Mouse (Mus musculus): ENCODE measurements around the gene Clic6.
"Not testable (repeated sequence)": the region's sequence is repeated elsewhere in the genome, so short reads cannot be mapped to it uniquely, and the experiment has no call there.

The Clic6 gene

DNA sequence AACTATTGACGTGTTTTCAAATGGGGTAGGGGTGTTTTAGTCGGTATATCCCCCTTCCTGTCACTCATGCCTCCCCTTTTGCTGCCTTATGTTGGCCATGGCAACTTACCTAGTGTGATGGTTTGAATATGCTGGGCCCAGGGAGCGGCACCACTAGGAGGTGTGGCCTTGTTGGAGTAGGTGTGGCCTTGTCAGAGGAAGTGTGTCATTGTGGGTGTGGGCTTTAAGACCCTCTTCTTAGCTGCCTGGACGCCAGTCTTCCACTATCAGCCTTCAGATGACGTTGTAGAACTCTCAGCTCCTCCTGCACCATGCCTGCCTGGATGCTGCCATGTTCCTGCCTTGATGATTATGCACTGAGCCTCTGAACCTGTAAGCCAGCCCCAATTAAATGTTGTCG, 14.8 kb upstream of the Clic6 start, which contains the start of gene Rcan1:
Gene Rcan1, minus strand, starts transcription at position 162 of the 400 bp plus-strand sequence.
- DNase-seq (ENCODE audit: low spot score in 2 of 2), result no peak

DNA sequence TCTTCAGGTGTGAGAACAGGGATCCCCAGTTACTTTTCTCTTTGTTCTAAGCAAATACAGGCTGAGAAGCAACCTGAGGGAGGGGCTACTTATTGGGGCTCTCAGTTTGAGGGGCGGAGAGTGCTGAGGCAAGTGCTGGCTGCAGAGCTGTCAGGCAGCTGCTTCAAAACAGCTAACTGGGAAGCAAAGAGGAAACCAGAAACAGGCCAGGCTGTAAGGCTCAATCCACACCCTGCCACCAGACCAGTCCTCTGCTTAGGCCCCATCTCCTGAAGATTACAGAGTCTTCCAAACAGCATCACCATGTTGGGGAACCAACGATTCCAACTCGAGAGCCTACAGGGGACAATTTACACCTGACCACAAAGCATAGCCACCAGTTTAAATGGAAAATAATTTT, 12.6 kb upstream of the Clic6 start:
- no peak for DNase-seq (ENCODE audit: low spot score in 2 of 2)

DNA sequence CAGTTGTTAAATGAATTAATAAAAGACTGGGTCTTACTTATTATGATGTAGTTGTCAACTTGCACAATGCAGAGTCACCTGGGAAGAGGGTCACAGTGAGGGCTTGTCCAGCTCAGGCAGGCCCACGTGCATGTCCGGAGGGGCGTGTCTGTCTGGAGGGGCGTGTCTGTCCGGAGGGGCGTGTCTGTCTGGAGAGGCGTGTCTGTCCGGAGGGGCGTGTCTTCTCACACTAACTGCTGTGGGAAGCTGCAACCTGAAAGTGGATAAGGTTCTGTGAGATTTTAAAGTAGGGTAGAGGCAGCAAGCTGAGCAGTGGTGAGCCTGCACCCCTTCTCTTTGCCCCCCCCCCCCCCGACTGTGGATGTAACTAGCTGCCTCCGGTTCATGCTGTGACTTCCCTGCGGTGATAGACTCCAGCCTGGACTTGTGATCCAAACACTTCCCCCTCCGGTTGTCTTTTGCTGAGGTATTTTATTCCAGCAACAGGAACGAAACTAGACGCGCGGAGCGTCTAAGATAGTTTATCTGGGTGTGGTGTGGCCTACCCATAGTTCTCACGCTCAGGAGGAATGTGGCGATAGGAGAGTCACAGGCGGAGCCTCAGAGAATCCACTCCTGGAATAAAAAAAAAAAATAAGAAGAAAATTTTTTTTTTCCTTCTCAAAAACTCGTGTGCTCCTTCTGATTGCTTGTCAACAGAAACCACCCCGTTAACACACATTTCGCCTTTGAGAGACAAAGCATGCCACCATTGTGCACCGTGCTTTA, 10.3 kb upstream of the Clic6 start:
- no peak for DNase-seq (ENCODE audit: low spot score in 2 of 2)

DNA sequence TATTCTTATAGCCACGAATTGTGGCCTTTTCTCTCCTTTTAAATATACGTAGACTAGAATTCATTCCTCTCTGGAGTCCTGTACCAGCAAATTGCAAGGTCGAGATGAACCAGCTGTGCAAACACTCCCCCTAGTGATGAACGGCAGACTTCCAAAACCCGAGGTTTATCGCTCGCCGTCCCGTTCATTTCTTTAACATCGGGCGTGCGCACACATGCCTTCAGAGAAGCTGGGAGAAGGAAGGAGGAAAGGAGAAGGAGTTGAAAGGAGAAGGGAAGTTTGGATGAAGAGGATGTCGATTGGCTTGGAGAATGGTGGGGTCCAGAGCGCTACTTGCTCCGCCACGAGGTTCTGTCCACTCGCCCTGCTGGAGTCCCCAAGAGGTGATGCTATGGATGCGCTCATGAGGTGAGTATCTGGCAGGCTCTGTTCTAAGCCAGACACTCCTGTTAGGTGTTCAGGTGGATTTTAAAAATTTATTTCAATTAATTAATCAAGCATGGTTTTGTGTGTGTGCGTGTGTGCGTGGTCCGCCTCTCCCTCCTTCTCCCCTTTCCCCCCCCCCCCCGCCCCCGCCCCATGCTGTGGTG, 6.9 kb upstream of the Clic6 start:
- peak in 1 of 2 experiments; percentile 22 for DNase-seq (ENCODE audit: low spot score in 2 of 2)

DNA sequence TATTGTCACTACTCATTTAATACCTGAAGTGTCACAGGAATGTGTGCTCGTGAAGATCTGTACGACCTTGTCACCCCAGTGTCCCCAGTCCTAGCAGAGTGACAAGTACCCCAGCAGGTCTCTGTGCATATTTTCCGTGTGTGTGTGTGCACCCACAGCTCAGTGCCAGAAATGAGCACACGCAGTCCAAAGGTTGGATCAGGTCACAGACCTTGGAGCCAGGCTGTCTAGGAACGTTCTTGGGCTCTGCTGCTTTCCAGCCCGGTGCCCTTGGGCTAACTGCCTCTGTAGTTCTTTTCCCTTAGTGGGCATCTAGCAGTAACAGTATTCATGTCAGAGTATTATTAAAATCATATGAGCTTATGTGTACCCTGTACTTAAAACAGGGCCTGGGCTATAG, 1.6 kb downstream of the Clic6 start:
- DNase-seq (ENCODE audit: low spot score in 2 of 2), result no peak

DNA sequence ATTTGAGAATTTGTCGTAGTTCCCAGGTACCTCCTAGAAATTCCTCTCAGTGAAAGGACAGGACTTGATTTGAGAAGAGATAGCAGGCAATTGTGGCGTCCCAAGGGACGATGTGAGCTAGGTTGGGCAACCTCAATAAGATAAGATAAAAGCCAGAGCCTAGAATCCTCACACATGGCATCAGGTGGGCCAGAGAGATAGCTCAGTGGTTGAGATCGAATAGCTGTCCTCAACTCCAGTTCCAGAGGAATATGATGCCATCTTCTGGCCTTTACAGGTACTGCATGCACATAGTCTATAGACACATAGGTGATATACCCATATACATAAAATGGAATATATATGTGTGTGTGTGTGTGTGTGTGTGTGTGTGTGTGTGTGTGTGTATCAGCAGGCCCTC, 2.0 kb downstream of the Clic6 start:
- peak in 1 of 2 experiments; percentile 34 for DNase-seq (ENCODE audit: low spot score in 2 of 2)

DNA sequence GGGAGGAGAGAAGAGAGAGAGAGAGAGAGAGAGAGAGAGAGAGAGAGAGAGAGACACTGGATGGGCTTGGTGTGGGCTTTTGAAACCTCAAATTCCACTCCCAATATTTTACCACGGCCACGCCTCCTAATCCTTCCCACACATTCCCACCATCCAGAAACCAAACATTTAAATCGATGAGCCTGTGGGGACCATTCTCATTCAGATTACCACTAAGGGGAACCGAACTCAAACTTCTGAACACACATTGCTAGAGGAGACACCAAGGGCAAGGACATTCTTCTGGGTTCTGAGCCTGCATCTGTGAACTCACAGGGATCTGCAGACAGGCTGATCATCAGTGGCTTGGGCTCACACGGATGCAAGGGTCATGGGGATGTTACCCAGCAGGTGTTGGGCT, 2.9 kb downstream of the Clic6 start:
- no peak for DNase-seq (ENCODE audit: low spot score in 2 of 2)

DNA sequence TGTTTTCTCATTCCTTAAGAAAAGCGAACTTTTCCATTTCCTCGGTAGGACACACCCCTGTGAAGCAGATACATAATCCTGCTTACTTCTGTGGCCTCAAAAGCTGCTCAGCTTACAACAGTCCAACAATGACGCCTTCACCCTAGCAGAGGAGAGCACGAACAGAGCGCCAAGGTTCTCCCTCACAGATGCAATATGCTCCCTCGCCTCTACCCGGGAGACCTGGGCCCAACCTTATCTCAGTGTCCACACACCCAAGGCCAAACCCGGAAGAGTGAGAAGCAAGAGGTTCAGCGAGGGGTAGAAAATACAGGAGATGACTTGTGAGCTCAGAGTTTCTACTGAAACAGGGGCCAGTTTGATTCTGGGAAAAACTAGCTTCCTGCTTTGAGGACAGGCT, 3.8 kb downstream of the Clic6 start:
- DNase-seq (ENCODE audit: low spot score in 2 of 2), result no peak

DNA sequence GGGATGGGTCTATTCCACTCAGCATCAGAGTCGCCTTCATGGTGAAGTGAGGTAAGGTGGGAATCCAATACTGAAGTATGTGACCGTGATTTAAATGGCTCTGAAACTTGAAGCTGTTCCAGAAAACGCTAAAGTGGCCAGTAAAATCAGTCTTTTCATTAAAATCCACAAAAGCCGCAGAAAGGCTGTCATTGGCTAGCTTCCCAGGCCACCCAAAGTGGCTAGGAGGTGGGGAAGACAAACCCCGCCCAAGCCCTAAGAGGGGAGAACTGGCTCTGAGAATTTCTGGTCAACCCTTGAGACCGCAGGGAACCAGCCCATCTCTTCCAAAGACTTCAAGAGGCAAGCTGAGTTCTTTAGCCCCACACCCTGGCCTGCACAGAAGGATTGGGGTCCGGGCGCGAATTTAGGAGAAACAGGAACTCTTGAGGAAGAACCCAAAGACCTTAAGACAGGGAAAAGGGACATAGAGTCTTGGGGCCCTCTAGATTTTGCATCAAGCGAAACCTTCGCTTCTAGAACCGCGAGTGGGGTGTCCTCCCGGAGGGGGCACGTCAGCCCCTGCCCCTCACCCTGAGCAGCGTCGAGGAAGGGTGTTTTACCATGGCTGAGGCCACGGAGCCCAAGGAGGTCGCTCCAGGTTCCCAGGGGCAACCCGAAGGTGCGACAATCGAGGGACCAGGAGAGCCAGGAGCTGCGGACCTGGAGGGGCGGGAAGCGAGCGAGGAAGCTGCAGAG, 12.5 kb downstream of the Clic6 start:
- DNase-seq (ENCODE audit: low spot score in 2 of 2), result no peak

DNA sequence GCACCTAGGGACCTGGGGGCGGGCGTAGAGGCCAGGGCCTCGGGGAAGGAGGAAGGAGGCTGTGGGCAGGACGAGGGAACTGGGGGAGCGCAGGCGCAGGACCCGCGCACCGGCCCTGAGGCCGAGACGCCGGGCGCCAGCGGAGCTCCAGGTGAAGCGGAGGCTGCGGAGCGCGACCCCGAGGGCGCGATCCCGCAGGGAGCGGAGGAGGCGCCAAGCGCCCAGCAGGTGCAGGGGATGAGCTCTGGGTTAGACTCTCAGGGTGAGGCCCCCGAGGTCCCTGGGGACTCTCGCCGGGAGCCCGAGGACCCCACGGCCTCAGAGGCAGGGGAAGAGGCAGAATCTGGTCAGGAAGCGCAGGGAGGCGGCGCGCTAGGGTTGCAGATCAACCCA, 13.0 kb downstream of the Clic6 start:
- no peak for DNase-seq (ENCODE audit: low spot score in 2 of 2)

DNA sequence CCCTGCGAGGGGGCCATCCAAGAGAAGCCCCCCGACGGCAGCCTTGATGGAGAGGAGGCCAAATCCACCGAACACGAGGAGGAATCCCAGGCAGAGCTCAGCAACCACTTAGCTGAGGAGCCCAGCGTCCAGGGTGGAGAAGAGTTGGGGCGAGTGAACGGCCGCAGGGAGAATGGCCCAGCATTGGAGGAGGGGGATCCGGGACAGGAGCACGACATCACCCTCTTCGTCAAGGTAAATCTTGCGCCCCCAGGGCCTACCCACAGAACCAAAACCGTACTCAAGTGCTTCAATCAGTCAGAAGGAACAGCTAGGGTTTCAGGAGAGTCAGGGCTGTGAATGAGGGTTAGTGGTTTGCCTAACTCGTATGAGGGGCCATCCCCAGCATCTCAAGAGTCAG, 13.8 kb downstream of the Clic6 start:
- DNase-seq (ENCODE audit: low spot score in 2 of 2), result no peak

DNA sequence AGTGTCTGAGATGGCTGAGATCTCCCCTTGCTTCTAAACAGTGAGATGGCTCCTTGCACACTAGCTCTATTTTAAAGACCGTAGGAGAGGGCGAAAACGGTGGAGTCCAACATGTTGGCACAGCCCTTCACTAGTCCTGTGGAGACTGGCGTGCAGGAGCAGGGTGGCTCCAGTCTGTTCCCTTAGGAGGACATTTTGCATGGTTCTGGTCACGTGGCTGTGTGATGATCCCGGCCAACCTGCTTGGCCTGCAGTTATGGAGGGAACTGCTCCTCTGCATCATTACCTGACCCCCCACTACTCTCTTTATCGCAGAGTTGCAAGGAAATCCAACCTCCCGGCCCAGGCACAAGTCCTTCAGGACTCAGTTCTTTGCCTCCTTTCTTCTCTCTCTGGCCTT, 15.0 kb downstream of the Clic6 start:
- DNase-seq (ENCODE audit: low spot score in 2 of 2), result no peak

DNA sequence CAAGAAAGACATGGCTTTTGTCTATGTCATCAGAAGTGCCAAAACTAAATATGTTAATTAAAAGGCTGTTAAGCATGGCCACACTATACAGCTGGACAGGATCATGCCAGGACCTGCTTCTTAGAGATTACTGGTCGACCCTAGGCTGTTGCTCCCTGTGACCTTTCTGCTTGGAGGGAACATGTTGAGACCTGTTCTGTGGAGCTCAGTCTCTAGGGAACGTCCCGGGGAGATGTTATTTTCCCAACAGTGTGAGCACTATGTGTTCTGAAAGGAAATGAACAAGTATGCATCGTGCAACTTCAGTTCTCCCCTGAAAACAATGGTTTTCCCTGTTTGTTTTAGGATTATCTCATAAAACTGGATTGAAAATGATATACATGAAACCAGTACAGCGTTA, 17.6 kb downstream of the Clic6 start:
- no peak for DNase-seq (ENCODE audit: low spot score in 2 of 2)

DNA sequence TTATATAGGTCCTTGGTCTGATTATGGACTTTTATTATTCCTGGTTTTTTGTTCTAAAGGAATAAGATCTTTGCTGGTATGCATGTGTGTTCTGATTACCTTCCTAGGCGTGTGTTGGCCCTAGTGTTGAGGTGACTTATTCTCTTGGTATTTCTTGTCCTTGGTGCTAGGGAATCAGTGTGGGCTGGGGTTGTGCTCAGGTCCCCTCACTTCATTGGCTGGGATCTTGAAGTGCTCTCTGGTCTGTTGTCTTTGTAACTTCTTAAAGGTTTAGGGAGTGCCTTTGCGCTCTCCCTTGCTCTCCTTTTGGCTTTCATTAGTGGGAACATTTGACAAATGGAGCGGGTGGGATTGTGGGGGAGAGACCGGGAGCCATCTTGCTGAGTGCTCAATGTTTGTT, 22.0 kb downstream of the Clic6 start:
- no peak for DNase-seq (ENCODE audit: low spot score in 2 of 2)

DNA sequence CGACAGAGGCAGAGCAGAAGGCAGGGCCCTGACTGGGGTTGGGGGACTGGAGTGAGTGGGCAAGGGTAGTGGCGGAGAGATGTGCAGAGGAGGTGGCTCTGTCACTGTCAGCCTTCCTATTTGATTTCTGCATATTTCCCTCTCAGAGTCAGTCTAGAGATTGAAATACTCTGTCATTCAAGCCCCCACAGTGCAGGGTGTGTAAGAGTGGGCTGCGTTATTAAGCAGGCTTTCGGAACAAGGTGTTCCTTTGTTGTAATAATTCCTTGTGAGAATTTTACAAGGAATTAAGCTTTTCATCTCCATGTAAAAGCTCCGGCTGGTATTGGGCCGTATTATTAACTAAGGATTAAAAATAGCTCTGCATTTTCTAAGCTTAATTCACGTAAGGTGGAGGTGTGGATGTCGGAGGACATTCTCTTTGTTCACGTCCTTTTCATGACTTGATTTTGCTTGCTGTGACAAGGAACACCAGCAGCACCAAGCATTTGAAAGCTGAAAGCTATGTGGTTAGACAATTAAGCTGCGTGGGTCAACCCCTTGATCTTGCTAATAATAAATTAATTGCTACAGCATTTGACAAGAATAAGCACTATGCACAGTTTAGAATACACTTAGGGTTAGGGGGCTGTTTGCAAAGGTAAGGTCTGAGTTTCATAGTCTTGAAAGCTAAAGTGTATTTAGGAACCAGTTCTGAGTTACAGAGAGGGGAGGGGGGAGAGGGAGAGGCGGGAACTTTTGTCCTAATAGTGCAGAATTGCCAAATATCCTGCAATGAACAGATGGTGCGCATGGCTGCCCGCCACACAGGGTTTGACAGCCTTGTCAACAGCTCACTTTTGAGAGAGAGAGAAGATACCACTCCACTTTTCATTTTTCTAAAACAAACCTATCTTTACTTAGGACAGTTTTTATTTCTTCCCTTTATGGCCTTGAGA, 25.6 kb downstream of the Clic6 start:
- no peak for DNase-seq (ENCODE audit: low spot score in 2 of 2)

DNA sequence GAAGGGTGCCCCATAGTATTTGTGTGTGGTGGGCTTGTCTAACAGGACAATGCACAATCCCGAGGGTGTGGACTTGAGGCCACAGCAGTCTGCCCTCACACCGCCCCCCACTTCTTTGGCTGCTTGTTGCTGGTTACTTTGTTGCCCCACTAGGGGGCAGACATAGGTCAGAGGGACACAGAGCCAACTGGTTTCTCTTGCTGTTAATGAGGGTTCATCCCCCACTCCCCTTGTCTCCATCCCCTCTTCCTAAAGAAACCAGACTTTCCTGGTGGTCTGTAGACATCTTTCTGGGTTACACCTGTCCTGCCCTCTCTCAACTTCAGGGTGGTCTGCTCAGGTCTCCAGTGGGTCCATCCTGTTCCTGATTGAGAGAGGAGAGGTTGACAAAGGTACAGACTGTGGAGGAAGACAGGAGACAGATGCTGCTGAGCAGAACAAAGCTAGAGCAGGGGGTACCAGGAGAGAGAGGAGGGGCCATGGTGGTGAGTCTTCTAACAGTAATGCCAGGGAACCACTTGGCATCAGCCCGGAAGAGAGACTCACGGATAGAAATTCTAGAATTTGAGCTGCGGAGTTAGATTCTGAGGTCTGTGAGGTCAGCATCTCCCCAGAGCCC, 26.3 kb downstream of the Clic6 start:
- no peak for DNase-seq (ENCODE audit: low spot score in 2 of 2)

DNA sequence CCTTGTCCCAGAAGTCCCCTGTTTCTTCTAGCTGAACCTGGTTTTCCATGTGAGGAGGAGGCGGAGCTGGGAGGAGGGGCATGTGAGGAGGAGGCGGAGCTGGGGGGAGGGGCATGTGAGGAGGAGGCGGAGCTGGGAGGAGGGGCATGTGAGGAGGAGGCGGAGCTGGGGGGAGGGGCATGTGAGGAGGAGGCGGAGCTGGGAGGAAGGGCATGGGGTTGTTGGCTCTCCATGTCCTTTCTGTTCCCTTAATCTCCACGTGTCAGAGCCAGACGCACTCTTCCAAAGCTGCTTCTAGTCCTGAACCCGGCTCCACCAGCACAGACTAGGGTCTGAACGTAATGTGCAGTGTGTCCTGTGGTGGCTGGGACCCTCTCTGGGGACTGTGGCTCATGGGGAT, 29.4 kb downstream of the Clic6 start:
- DNase-seq (ENCODE audit: low spot score in 2 of 2), result not testable (repeated sequence)

DNA sequence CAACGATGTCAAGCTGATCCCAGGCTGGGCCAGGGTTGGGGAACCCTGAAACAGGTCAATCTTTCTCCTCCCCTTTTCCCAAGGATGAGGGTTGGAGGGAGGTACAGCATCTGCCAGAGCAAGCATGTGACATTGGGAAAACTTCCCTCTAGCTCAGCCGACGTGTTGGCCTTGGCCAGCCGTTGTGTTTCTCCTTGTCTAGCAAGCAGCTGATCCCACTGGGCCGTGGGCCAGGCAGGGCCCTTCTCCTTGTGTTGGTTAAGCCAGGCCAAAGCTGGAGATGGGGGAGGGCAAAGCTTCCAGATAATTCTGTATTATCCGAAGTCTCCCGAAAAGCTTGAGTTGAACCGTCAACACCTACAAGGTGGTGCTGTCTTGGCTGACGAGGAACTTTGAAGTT, 30.6 kb downstream of the Clic6 start:
- DNase-seq (ENCODE audit: low spot score in 2 of 2), result no peak

DNA sequence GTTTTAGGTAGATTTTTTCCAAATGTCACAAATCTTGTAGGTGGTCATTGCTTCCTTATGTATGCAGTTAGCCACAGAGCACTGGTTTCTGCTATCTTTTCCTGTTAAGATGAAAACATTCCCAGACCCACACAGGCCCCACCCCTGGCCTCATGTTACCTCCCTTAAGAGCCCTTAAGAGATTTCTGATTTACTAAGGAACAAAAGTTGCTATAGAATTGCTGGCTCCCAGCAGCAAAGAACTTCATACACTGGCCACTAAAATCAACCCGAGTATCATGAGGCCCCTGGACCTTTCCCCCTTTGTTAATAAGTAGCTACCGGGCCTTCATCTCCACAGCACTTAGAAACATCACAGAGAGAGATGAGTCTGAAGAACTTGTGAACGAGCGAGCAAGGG, 33.2 kb downstream of the Clic6 start:
- no peak for DNase-seq (ENCODE audit: low spot score in 2 of 2)

DNA sequence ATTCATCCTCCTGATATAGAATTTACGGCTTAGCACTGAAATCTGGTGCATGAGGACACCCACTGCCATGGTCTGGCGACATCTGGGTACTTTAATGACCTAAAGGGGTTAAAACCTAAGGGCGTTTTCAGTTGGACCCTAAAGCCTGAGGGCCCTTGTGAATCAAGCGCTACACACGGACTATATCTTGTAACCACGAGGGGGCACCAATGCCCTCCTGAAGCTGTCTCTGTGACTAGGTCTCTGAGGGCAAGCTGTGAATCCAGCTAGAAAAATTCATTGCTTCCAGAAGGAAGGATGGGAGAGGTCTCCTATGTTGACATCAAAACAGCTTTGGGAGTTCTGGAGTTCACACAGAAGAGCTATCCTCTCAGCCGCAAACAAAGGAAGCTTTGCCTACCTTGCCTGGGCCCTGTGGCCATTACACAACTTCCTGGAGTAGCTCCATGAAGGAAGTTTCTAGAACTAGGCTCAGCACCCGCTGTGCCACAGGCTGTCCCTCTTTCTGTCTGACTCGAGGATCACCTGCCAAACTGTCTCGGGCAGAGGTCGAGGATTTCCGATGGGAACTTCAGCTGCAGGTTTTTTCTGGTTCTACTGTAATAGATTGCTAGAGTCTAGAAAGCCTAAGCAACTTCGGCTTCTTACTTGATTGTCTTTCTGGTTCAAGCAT, 34.4 kb downstream of the Clic6 start:
- no peak for DNase-seq (ENCODE audit: low spot score in 2 of 2)

DNA sequence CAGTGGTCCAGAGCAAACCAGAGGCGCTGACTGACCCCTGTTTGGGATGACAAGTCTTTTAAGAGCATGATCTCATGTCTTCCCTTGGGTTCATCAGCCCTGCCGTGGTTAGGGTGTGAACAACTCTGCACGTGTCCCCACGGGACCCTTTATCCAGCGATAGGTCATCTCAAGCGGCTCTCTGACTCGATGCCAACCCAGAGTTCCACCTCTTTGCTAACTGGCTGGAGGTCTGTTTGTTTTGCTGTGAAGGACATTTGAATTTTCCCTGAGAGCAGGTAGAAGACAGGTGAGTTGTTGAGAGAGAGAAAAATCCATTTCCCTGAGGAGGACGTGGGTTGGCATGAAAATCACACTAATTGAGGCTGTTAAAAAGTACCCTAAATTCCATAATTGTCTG, 37.8 kb downstream of the Clic6 start:
- DNase-seq (ENCODE audit: low spot score in 2 of 2), result no peak
